Mouse (Mus musculus): ENCODE results near the gene Gm9958.

Gm9958 gene

DNA sequence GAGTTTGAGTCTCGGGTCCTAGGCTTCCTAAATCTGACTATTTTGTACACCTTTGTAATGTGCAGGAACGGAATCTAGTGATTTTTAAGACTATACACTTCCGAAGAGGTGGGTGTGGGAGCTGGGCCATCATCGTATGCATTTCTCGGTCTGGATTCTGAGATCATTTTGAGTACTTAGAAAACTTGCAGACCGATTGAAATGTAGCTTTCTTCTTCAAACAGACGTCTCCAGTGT lies at the start of gene Gm9958:
Gm9958 (plus strand) TSS at position 138 of the 237 bp plus-strand sequence.
- peak; percentile 13 for DNase-seq (ENCODE audit: low spot score)

DNA sequence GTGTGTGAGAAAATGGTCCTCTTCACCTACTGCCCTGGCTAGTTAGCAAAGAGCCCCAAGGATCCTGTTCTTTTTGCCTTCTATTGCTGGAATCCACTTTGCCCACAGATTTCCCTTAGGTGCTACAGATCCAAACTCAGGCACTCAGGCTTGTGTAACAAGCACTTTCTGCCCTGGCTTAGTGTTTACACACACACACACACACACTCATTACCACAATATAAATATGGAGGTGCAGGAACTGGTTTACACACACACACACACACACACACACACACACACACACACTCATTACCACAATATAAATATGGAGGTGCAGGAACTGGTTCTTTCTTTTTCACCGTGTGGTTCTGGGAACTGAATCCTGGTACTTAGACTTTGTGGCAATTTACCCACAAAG lies 35.9 kb upstream of the Gm9958 start:
- no peak for DNase-seq (ENCODE audit: low spot score)

DNA sequence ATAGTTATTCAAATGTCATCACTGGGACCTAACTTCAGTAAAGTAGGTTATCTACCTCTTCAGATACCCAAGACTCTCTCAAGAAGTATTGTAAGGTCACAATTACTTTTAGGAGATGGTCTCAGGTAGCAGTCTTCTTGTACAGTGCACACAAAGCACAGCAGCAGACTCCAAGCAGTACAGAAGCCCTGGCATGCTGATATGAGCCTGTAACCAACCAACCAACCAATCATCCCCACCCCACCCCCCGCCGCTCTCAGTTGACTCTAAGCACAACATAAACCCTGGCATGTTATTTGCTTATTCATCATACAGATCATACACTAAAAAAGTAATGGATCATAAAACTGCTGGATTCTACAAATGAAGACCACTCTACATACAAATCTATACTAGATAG lies 34.5 kb upstream of the Gm9958 start:
- no peak for DNase-seq (ENCODE audit: low spot score)

DNA sequence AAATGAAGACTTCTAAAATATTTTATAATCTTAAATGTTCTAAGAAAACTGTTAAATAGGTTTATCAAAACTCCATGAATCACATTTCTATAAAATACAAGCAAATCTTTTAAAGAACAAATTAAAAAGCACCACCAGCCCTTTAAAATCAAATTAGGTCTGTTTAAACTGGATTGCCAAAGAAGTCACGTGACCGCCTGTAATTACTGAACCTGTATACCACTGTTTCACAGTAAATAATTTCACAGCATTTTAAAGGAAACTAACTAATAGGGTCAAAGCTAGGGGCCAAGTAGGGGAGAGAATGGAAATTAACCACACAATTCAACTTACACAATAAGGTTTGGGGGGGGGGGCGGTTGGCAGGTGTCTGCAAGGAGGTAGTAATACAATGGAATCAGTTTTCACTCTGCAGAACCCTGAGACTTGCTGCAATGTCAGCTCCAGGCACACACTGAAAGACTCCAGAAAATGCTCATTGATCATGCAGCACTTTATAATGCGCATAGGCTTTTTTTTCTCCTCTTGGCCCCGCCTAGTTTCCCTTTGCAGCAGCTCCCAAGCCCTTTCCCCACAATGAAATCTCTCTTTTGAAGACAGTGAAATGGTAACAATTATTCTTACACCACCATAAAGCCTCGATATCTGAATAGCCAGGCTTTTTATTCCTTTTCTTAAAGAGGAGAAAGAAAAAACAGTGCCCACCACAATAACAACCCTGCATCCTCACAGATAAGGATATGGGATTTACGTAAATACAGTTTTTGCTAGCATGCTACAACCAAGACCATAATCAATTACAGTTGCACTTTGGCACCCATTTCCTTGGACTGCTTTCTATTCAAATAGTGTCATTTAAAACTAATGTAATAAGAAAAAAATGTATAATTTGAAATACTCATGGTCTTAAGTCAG lies 28.6 kb upstream of the Gm9958 start:
- no peak for DNase-seq (ENCODE audit: low spot score)

DNA sequence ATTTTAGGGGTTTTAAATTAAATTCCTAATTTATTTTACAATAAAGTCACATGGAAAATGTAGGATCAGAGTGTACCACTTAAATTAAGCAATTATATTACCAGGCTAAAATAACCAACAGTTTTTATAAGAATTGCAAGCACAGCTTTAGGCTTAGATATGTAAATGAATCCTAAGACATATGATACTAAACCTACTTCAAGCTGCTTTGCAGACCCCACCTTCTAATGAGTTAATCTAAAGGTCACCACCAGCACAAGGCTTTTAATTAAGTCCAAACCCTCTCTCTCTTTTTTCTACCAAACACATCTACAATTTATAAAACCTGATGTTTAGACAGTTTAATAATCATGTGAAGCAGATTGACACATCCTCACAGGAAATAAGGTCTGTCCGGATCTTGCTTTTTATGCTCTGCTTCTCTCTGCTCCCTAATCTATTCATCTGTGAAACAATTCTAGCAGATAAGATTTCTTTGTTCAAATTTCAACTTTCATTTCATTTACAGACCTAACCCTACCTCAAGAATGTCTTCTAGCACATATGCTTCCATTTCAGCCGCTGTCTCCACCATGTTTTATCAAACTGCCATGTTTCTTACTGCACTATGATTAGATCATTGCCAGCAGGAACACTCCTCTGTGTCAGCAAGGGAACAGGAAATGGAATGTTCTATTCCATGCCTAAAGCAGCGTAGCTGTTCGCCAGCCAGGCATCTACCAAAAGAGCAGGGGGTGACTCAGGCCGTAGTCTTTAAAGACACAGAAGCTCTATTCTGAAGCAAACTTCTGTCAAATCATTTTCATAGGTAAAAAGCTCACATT lies 27.7 kb upstream of the Gm9958 start:
- peak; percentile 62 for DNase-seq (ENCODE audit: low spot score)

DNA sequence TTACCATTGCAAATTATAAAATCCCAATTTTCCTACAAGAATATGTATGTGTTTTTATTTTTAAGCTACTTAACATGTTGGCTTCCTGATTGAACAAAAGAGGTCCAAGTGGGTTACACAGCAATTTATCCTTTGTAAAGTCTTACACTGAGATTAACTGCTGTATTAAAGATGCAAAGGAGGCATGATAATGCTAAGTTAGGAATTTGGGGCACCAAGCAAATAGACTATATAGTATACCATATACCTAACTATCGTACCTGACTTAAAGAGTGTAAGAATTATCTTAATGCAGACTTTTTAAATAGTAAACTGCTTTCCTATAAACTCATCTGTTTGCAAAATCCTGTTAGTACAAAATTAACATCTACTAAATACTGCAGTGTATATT lies 27.1 kb upstream of the Gm9958 start:
- DNase-seq (ENCODE audit: low spot score), result no peak

DNA sequence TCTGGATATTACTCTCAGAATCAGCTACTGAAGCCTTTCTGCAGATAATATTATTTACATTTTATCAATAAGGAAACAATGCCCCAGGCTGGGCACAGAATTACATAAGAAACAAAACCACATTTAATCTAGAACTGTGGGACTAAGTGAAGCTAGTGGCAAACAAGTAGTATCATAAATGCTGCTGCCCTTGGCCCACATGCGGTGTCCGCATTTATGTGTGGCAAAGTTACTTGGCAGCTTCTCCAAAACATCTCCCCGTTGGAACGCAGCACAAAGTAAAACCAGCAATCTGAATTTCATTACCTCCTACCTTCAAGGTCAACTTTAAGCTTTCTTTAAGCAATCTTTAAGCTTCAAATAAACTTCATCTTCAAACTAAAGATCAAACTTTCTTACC lies 26.2 kb upstream of the Gm9958 start:
- no peak for DNase-seq (ENCODE audit: low spot score)

DNA sequence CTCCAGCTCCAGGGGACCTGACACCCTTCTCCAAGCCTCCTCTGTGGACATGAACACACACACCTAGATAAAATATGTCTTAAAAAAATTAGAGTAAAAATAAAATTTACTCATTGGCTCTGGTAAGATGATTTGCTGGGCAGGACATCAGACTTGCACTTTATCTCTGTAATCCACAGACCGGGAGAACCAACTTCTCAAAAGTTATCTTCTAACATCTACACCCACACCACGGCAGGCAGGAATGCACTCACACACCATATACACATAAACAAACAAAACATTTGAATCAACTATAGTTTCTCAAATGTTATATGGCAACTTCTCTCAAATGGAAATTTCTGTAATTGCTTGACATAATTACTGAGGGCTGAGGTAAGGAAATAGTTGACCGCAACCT lies 20.1 kb upstream of the Gm9958 start:
- DNase-seq (ENCODE audit: low spot score), result no peak

DNA sequence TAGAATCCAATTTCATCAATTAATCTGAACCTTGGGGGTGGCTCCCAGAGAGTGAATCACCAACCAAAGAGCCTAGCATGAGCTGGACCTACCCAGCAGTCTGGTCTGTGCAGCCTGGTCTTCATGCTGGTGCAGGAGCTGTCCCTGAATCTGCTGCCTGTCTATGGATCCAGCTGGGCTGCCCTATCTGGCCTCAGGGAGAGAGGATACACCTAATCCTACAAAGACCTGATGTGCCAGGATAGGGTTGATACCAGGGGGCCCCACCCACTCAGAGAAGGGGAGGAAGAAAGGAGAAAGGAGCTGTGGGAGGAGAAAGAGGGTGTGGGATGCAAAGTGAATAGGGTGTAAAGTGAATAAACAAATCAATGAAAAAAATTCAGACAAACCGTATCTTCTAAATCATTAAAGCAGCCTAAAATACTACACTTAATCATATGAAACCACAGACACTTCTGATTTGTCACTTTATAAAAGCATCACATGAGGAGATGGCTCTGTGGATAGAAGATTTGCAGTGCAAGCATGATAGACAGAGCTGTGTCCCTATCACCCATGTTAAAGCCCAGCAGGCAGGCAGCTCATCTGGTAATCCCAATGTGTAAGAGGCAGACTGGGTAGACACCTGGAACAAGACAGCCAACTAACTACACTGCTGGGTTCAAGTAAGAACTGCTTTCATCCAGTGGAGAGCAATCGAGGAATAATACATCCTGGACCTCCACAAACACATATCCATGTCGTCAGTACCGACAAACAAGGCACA lies 13.3 kb upstream of the Gm9958 start:
- no peak for DNase-seq (ENCODE audit: low spot score)

DNA sequence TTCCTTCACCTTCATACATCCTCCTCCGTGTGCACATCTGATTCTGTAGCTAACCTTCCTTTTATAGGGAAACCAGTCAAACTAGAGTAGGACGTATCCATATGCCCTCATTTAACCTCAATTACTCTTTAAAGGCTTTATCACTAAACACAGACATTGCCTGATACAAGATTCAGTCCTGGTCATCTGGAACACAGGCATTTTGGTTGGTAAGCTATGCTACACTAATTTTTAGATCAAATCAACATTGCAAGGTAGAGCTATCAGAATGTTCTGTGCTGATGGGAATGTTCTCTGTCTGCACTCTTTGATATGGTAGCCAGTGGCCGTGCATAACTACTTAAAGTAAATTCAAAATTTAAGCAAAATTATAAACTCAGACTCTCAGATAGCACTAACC lies 11.2 kb upstream of the Gm9958 start:
- no peak for DNase-seq (ENCODE audit: low spot score)

DNA sequence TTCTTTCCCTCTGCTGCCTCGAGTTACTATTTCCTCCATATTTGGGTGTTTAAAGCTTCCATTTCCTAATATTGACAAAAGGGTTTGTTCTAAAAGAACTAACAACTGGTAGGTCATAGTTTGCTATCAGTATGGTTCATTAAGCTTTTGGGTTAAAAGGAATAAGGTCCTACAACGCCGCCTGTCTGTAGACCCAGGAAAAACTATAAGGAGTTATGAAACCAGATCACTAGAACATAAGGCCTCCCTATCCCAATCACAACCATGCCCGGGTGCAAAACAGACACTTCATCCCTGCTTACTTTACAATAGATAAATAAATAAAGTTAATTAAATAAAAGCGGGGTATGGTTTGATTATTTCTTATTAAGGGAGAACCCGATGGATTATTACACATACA lies 2.5 kb upstream of the Gm9958 start:
- DNase-seq (ENCODE audit: low spot score), result peak; percentile 69

DNA sequence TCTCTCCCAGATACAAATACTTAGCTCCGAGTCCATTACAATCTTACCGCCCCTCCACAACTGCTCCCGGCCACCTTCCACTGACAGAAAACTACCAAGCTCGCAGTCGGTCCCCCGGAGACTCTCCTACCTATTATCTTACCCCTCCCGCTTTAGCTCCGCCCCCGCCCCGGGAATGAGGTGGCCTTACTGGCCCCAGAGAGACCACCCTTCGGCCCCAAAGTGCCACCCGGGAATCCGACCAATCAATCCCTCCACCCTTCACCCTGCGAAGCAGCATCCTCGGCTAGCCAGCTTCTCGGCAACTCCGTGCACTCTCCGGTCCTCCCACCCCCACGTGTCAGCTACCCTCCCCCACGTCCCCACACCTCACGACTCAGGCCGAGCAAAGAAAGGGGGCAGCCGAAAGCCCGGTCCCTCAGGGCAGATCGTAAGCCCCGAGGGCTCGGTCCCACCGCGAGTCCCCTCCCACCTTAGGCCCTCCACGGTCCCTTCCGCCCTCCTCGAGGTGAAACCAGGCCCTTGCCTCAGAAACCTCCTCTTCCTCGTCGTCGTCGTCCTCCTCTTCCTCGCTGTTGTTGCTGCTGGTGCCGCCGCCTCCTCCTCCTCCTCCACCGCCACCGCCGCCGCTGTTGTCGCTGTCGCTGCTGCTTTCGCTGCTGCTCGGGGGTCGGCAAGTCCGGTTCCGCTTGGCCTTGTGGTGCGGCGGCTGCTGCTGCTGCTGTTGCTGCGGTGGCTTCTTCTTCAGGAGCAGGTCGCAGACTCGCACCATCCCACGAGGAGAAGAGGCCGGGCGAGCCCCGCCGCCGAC lies 1.7 kb upstream of the Gm9958 start:
- DNase-seq (ENCODE audit: low spot score), result peak; percentile 54

DNA sequence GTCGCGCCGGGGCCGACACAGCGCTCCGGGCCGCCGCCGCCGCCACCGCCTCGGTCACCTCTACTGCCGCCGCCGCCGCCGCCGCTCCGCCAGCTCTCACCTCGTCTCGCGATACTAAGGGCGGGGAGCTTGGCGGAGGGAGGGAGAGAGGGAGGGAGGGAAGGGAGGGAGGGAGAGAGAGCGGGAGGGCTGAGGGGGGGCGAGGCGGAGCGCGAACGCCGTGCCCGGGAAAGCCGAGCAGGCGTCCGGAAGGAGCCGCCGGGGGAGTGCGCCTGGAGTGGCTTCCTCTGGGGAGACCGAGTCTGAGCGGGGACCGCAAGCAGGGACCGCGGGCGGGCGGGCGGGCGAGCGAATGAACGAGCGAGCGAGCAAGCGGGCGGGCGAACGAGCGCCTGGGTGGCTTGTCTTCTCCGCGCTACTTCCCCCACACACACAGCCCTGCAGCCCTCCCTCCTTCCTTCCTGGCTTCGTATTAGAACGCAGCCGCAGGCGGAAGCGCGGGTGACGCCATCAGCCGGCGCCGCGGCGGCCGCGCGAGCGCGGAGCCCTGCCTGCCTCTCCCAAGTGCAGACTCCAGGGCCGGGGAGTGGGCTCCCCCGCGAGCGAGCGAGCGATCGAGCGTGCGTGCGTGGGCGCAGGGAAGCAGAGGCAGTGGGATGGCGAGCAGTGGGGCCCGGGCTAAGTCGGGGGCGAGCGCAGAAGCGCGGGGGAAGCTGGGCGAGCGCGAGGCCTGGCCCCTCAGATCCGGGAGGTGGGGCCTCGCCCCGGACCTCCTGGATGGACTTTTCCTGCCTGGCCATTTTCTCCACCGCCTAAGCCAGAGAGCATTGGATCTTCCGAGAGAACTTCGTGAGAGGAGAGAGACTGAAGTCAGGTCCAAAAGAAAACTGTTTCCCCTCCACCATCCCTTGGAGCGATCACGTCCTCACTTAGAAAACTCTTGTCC lies 610 bp upstream of the Gm9958 start, which contains the start of gene Ankrd17:
Ankrd17 (minus strand) TSS at position 457 of the 946 bp plus-strand sequence.
- DNase-seq (ENCODE audit: low spot score), result peak; percentile 94

DNA sequence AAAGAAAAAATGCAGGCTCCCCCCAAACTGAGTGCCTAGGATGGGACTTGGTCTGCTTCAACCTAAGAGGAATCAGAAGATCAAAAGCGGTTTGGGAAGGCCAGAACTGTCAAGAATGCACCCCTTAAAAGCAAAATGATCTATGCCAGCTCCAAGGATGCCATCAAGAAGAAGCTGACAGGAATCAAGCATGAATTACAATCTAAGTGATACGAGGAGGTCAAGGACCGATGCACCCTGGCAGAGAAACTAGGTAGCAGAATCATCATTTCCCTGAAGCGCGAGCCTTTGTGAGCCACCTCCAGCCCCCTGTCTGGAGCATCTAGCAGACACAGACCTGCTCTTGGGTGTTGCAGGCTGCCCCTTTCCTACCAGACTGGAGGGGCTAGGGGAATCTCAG lies 3.4 kb downstream of the Gm9958 start:
- no peak for DNase-seq (ENCODE audit: low spot score)

DNA sequence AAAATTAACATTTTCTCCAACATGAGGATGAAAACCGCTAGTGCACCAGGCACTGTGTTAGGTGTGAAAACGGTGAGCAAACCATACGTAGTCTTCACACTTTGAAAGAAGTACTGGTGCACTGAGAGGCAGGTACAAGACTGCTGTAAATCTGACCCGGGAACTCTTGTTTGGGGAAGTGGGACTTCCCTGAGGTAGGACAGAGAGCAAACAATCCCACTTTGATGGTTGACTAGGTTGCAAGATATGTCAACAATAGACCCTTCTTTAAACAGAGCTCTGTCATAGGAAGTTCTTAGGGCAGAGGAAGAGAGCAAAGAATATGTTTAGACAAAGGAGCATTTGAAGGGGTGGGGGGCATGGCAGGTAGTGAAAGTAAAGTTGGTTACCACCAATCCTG lies 6.7 kb downstream of the Gm9958 start:
- DNase-seq (ENCODE audit: low spot score), result no peak

DNA sequence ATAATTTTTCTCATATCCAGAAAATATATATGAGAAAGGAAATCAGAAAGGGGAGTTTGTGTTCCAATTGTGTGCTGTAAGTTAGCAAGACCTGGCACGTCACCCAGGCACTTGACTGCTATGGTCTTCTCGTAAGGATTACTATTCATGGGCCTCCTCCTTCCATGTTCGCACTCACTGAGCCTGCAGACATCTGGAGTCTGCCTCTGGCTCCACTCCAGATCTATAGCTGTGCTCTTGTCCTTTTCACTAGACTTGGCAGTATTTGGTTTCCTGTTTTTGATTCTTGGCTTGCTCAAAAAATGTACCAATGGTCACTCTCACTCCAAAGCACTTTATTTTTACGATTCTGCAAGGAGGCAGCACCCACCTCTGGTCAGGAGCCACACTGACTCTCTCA lies 14.5 kb downstream of the Gm9958 start:
- no peak for DNase-seq (ENCODE audit: low spot score)

DNA sequence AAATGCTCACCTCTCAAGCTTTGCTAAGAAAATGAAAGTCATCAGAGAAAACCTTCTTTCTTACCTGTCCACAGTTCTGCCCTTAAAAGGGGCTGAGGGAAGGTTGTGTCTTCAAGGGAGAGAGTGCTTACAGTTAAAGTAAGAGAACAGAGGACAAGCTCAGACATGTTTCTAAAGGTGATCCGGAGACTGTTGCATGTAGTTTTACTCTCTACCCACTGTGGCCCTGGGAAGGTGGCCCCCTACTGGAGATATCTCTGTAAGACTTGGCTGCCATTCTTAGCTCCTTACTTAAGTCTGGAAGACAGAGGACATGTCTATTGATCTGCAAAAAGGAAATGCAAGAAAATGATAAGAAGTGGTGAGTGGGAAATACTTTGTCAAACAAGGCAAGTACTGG lies 16.1 kb downstream of the Gm9958 start:
- DNase-seq (ENCODE audit: low spot score), result peak; percentile 38

DNA sequence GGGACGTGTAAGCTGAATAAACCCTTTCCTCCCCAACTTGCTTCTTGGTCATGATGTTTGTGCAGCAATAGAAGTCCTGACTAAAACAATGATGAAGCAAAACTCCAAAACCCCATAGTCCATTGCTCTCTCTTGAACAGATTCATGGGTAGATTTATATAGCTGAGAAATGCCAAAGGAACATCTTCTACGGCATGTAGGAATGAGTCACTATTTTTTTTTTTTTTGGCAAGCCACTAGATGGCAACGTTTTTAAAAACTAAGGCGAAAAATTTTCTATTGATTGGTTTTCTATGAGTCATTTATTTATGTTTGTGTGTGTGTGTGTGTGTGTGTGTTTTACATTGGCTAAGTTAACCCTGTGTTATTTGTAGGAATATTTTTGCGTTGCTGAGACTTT lies 26.8 kb downstream of the Gm9958 start:
- DNase-seq (ENCODE audit: low spot score), result no peak

DNA sequence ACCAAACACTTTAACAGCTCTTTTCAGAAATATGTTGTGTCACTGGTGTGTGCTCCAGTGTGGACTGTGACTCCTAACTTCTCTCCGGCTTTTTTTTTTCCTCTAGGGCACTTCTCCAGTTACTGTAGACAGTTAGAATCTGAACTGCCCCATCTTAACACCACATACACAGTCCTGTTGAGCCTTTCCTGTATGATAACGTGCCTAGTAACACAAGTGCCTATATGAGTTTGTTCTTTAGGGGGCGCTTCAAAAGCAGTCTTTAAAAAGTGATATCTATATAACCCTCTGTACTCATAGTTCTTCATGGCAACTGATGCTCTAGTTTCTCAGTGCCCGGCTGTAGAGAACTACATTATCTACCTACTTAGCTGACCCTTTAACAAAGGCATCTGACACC lies 27.3 kb downstream of the Gm9958 start:
- DNase-seq (ENCODE audit: low spot score), result no peak

DNA sequence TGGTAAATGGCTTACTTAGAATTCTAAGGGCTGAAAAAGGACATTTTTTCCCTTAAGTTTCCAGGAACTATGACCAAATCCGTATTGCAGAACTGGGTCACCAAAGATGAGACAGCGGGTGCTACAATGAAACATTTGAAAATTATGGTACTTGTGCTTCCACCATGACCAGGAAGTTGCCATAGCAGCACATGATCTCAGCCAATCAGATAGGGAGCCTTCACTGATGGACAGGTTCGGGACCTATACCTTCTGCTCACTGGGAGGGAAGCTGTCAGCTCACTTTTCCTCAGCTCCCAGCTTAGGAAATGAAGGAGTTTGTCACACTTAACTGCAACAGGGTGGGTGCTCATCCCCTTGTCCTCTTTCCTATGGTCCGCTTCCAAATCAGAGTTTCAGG lies 29.8 kb downstream of the Gm9958 start:
- no peak for DNase-seq (ENCODE audit: low spot score)

DNA sequence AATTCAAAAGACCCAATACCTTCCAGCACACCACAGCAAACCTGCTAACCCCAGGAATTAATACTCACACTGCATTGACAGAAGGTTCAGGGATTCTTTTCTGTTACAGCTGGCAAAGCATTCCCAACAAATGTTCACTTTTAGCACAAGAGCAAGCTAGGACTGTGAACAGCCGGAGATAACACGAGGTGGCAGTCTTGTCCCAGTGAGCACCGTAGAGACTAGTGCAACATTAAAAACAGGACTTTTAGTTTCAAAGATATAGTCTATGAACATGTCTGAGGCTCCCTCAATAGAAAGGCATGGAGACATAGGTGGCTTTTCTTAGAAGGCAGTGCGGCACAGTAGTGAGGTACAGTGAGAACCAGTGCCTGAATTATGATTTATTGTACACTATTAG lies 38.2 kb downstream of the Gm9958 start:
- no peak for DNase-seq (ENCODE audit: low spot score)

Measured in T-cell, adult 2 months (primary cell).